Mouse (Mus musculus) MEL (cell line): Measurements from ENCODE around the gene Cox6a2. TPM values are rescaled to one million over a fixed set of nuclear protein-coding genes. Genes with fewer than 3 reads are reported as not detected.

ENCODE experiments used
- DNase-seq: peaks from one replicate; pipeline ENCODE4 v3.0.0; 2011; ENCODE audit warnings: low read depth, low spot score
- H3K27ac ChIP-seq: 2 replicates; pipeline ENCODE4 v1.5.1; 2012; ENCODE audit warnings: low read depth, mild to moderate bottlenecking, control low read depth, low read length, moderate library complexity; ENCODE audit not compliant: control insufficient read depth
- H3K27me3 ChIP-seq, 2 experiments: fragments of 150-350 bp in 1 of 2; sonication (generic) in 1 of 2; 2 replicates each; pipeline ENCODE4 v1.6.1; 2012; ENCODE audit warnings: low read length in 2 of 2, mild to moderate bottlenecking in 2 of 2, improper control_type of control experiment in 1 of 2, moderate library complexity in 1 of 2; ENCODE audit not compliant: insufficient read depth in 2 of 2, control insufficient read depth in 1 of 2
- H3K36me3 ChIP-seq, 2 experiments: 2 replicates each; pipeline ENCODE4 v1.6.1; 2012 to 2014; ENCODE audit warnings: low read length in 2 of 2, improper control_type of control experiment in 1 of 2, inconsistent platforms in 1 of 2, mild to moderate bottlenecking in 1 of 2; ENCODE audit not compliant: insufficient read depth in 2 of 2, control insufficient read depth in 1 of 2
- H3K4me1 ChIP-seq, 2 experiments: fragments of 150-350 bp in 1 of 2; sonication (generic) in 1 of 2; 2 replicates each; pipeline ENCODE4 v1.6.1; 2012; ENCODE audit warnings: low read length in 2 of 2, improper control_type of control experiment in 1 of 2, mild to moderate bottlenecking in 1 of 2; ENCODE audit not compliant: insufficient read depth in 2 of 2, control insufficient read depth in 1 of 2
- H3K4me3 ChIP-seq, 2 experiments: fragments of 150-350 bp in 1 of 2; sonication (generic) in 1 of 2; 2 replicates each; pipeline ENCODE4 v1.5.1; 2012; ENCODE audit warnings: low read depth in 2 of 2, low read length in 2 of 2, mild to moderate bottlenecking in 2 of 2, moderate library complexity in 2 of 2, control low read depth in 1 of 2, improper control_type of control experiment in 1 of 2; ENCODE audit not compliant: control insufficient read depth in 1 of 2, insufficient read depth in 1 of 2
- H3K79me2 ChIP-seq: 2 replicates; pipeline ENCODE4 v1.6.1; 2012; ENCODE audit warnings: mild to moderate bottlenecking, low read length, moderate library complexity; ENCODE audit not compliant: control insufficient read depth, poor library complexity, insufficient read depth
- H3K9ac ChIP-seq: 2 replicates; pipeline ENCODE4 v1.6.1; 2012; ENCODE audit warnings: low read depth, mild to moderate bottlenecking, control low read depth, low read length, moderate library complexity; ENCODE audit not compliant: control insufficient read depth, poor library complexity, severe bottlenecking
- H3K9me3 ChIP-seq: fragments of 150-350 bp; sonication (generic); replicated peaks from 2 replicates; pipeline ENCODE4 v1.6.1; 2012; ENCODE audit warnings: mild to moderate bottlenecking, low read length, improper control_type of control experiment, moderate library complexity; ENCODE audit not compliant: insufficient read depth
- BHLHE40 ChIP-seq: IDR thresholded peaks from 2 replicates; pipeline ENCODE4 v1.6.1; 2012; ENCODE audit warnings: low read depth, mild to moderate bottlenecking, inconsistent platforms, low read length, improper control_type of control experiment, borderline replicate concordance
- CHD2 ChIP-seq: IDR thresholded peaks from 2 replicates; pipeline ENCODE4 v1.6.1; 2011; ENCODE audit warnings: low read length, improper control_type of control experiment
- ETS1 ChIP-seq: IDR thresholded peaks from 2 replicates; pipeline ENCODE4 v1.6.1; 2012; ENCODE audit warnings: low read depth, mild to moderate bottlenecking, inconsistent platforms, low read length, improper control_type of control experiment, moderate library complexity
- GABPA ChIP-seq: IDR thresholded peaks from 2 replicates; pipeline ENCODE4 v1.6.1; 2012; ENCODE audit warnings: low read depth, mild to moderate bottlenecking, inconsistent platforms, low read length, improper control_type of control experiment, moderate library complexity
- HCFC1 ChIP-seq: IDR thresholded peaks from 2 replicates; pipeline ENCODE4 v1.6.1; 2012; ENCODE audit warnings: low read depth, mild to moderate bottlenecking, inconsistent platforms, low read length, improper control_type of control experiment, moderate library complexity
- JUND ChIP-seq: IDR thresholded peaks from 2 replicates; pipeline ENCODE4 v1.6.1; 2011; ENCODE audit warnings: low read depth, mild to moderate bottlenecking, improper control_type of control experiment, low read length
- KAT2A ChIP-seq: conservative IDR thresholded peaks from 2 replicates; pipeline ENCODE4 v1.6.1; 2012; ENCODE audit warnings: low read depth, low read length, improper control_type of control experiment, inconsistent platforms
- MAZ ChIP-seq: IDR thresholded peaks from 2 replicates; pipeline ENCODE4 v1.6.1; 2012; ENCODE audit warnings: low read depth, mild to moderate bottlenecking, inconsistent platforms, low read length, improper control_type of control experiment
- MEF2A ChIP-seq: IDR thresholded peaks from 2 replicates; pipeline ENCODE4 v1.6.1; 2014; ENCODE audit warnings: low read depth, mild to moderate bottlenecking, inconsistent platforms, low read length, improper control_type of control experiment; ENCODE audit not compliant: poor library complexity, insufficient replicate concordance, severe bottlenecking; ENCODE audit errors: extremely low read depth
- RAD21 ChIP-seq: IDR thresholded peaks from 2 replicates; pipeline ENCODE4 v1.6.1; 2011; ENCODE audit warnings: mild to moderate bottlenecking, low read depth, low read length, improper control_type of control experiment
- SIN3A ChIP-seq: IDR thresholded peaks from 2 replicates; pipeline ENCODE4 v1.6.1; 2012; ENCODE audit warnings: low read length, improper control_type of control experiment, inconsistent platforms
- SMC3 ChIP-seq: IDR thresholded peaks from 2 replicates; pipeline ENCODE4 v1.6.1; 2011; ENCODE audit warnings: low read depth, low read length, improper control_type of control experiment
- TBP ChIP-seq: IDR thresholded peaks from 2 replicates; pipeline ENCODE4 v1.8.0; 2011; ENCODE audit warnings: low read depth, low read length, improper control_type of control experiment
- UBTF ChIP-seq: IDR thresholded peaks from 2 replicates; pipeline ENCODE4 v1.6.1; 2012; ENCODE audit warnings: low read depth, mild to moderate bottlenecking, inconsistent platforms, low read length, improper control_type of control experiment, moderate library complexity, borderline replicate concordance; ENCODE audit not compliant: insufficient read depth
- USF1 ChIP-seq: IDR thresholded peaks from 2 replicates; pipeline ENCODE4 v1.6.1; 2014; ENCODE audit warnings: low read depth, mild to moderate bottlenecking, inconsistent platforms, low read length, improper control_type of control experiment, moderate library complexity
- ZC3H11A ChIP-seq: IDR thresholded peaks from 2 replicates; pipeline ENCODE4 v1.6.1; 2012; ENCODE audit warnings: low read depth, mild to moderate bottlenecking, inconsistent platforms, low read length, improper control_type of control experiment
- ZKSCAN1 ChIP-seq: IDR thresholded peaks from 2 replicates; pipeline ENCODE4 v1.6.1; 2012; ENCODE audit warnings: low read depth, mild to moderate bottlenecking, inconsistent platforms, low read length, improper control_type of control experiment, moderate library complexity
- ZNF384 ChIP-seq: IDR thresholded peaks from 2 replicates; pipeline ENCODE4 v1.6.1; 2012; ENCODE audit warnings: low read depth, mild to moderate bottlenecking, inconsistent platforms, low read length, improper control_type of control experiment
- polyA plus RNA-seq, 2 experiments: library from polyadenylated mRNA; stranded (reverse) in 1 of 2; unstranded in 1 of 2; fragments of >175 nt in 1 of 2; fragments of >200 nt in 1 of 2; gene quantifications; 2 replicates each; pipeline versions ENCODE4 v1.2.1 to v1.2.4; 2012; ENCODE audit warnings: low replicate concordance in 2 of 2, low read depth in 1 of 2; ENCODE audit not compliant: insufficient read length in 2 of 2, insufficient read depth in 1 of 2, missing spikeins in 1 of 2
- total RNA-seq: library from RNA; depleted of rRNA; stranded (reverse); fragments of 300-350 nt; gene quantifications from 2 replicates; pipeline ENCODE4 v1.2.3, GENCODE M21; 2012

Cox6a2 gene
- total and polyA plus RNA-seq, 3 experiments = 2.9 to 18.2 TPM; not detected in 1

- no peaks in the 10 kb centered on the region for H3K79me2 ChIP-seq
- no peak overlapping the region for H3K4me3 ChIP-seq
- H3K27me3 ChIP-seq = peaks cover 0 to 8% of the 10 kb centered on the region in 2 experiments; a peak in 2 of 4 replicates
- H3K9ac ChIP-seq = no peak overlapping the region
- no peak for DNase-seq
- no peaks in the 10 kb centered on the region for H3K36me3 ChIP-seq
- no peaks in the 10 kb centered on the region for H3K9me3 ChIP-seq
- H3K4me1 ChIP-seq = peaks cover 1 to 6% of the 10 kb centered on the region in 2 experiments; a peak in 2 of 4 replicates
- no peak overlapping the region for H3K27ac ChIP-seq
- no peak for TF ChIP-seq GABPA
- TF ChIP-seq KAT2A = no peak
- no peak for TF ChIP-seq HCFC1
- TF ChIP-seq JUND = no peak
- no peak for TF ChIP-seq ETS1
- no peak for TF ChIP-seq RAD21
- TF ChIP-seq MAZ = no peak
- no peak for TF ChIP-seq MEF2A
- no peak for TF ChIP-seq TBP
- no peak for TF ChIP-seq UBTF
- TF ChIP-seq SIN3A = no peak
- no peak for TF ChIP-seq SMC3
- TF ChIP-seq, all 39 proteins: peak for 0
Measured at GRCm38 (mm10) chr7:128201607-128202006, 4.6 kb downstream of the Cox6a2 start.

DNA sequence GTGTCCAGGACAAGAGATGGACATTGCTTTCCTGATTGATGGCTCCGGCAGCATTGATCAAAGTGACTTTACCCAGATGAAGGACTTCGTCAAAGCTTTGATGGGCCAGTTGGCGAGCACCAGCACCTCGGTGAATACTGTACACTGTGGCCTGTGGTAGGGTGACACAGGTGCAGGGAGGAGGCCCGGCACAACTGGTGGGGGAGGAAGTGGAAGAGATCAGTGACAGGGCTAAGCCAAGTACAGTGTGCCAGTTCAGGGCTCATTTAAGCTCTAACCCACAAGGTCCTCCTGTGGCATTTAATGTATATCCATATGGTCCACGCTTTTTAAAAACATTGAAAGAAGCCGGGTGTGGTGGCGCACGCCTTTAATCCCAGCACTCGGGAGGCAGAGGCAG lies 24.5 kb downstream of the Cox6a2 start:
- no peaks in the 10 kb centered on the region for H3K9me3 ChIP-seq
- no peak for DNase-seq
- H3K27me3 ChIP-seq = peaks cover 0 to 7% of the 10 kb centered on the region in 2 experiments; a peak in 3 of 4 replicates
- H3K4me1 ChIP-seq = no peaks in the 10 kb centered on the region
- H3K27ac ChIP-seq = no peak overlapping the region
- TF ChIP-seq TBP (no peak), ZNF384 (no peak), ZC3H11A (no peak), KAT2A (no peak), CHD2 (no peak), MAZ (no peak), USF1 (no peak), BHLHE40 (no peak), SIN3A (no peak), ZKSCAN1 (no peak)
- H3K79me2 ChIP-seq = no peaks in the 10 kb centered on the region
- H3K9ac ChIP-seq = no peak overlapping the region
- H3K36me3 ChIP-seq = no peaks in the 10 kb centered on the region
- no peak overlapping the region for H3K4me3 ChIP-seq
